ENCODE assay signal across 12 mouse cellular contexts in genomic region chr19:5512091-5513004, GRCm38 (mm10). TPM values are rescaled to one million over a fixed set of nuclear protein-coding genes. Genes with fewer than 3 reads are reported as not detected.
A peak's percentile ranks its signal among the peaks of the same experiment; 100 is the strongest.
DNase-seq lines count a peak whose midpoint lies in the region; ATAC-seq and TF ChIP-seq lines count a peak whose summit lies in the region.
"Had no signal": no experiment of that assay in that cellular context is flagged by ENCODE, and none has a peak within 500 bp of the region (broad histone marks: within the 10 kb centered on the region; RNA-seq: fewer than 3 reads in every experiment).

No protein-coding gene starts in this region.

- WGBS in limb, embryonic 15.5 days, result 86% methylated on average over 12 of the region's 12 CpGs
- WGBS in limb, embryonic 10.5 days, result 86% methylated on average over 12 of the region's 12 CpGs
- WGBS in liver, embryonic 11.5 days, result 41% methylated on average over 12 of the region's 12 CpGs

- DNase-seq in limb, embryonic 10.5 days (ENCODE audit: low spot score), result no peak
- no peak for DNase-seq in liver, embryonic 11.5 days (ENCODE audit: low spot score)
- no peak for DNase-seq in gastrocnemius, postnatal 36 days
- DNase-seq in layer of hippocampus, postnatal 14 days (ENCODE audit: low spot score in 2 of 2), result no peak
- DNase-seq: cerebellum, postnatal 36 days; kidney, adult 11 months; left cerebral cortex, postnatal 4 days; thymus, postnatal 25 days had no signal

- H3K4me1 ChIP-seq in limb, embryonic 15.5 days, result peaks cover 18% of the 10 kb centered on the region
- peaks cover 21% of the 10 kb centered on the region for H3K4me1 ChIP-seq in limb, embryonic 10.5 days
- H3K4me1 ChIP-seq in bone marrow macrophage, adult 2 months (ENCODE audit: control insufficient read depth, insufficient read depth, low read length), result peaks cover 14% of the 10 kb centered on the region
- peaks cover 15% of the 10 kb centered on the region for H3K4me1 ChIP-seq in liver, embryonic 11.5 days (replicated peaks; ENCODE audit: control insufficient read depth, insufficient read depth, low read length)

- H3K4me2 ChIP-seq in limb, embryonic 15.5 days, result no peak overlapping the region
- H3K4me2 ChIP-seq in liver, embryonic 11.5 days, result peak overlapping the region; percentile 93

- 0 out of 2 replicates have a peak overlapping the region, but pooled peaks have one; percentile 3 for H3K4me3 ChIP-seq in limb, embryonic 15.5 days
- H3K4me3 ChIP-seq in limb, embryonic 10.5 days, result no peak overlapping the region
- H3K4me3 ChIP-seq in bone marrow macrophage, adult 2 months (ENCODE audit: insufficient read depth, low read length), result peak overlapping the region; percentile 80
- H3K4me3 ChIP-seq in liver, embryonic 11.5 days (ENCODE audit: low read depth, low read length), result peak overlapping the region; percentile 24

- ATAC-seq in limb, embryonic 15.5 days (ENCODE audit: insufficient number of reproducible peaks, low FRiP score, low TSS enrichment, low read depth), result no peak
- ATAC-seq in liver, embryonic 11.5 days (replicated peaks; ENCODE audit: low FRiP score), result no peak
- peak; percentile 58 for ATAC-seq in neutrophil, adult 5-6 weeks (ENCODE audit: extremely low read depth, insufficient number of reproducible peaks, low FRiP score, poor library complexity, severe bottlenecking)
- ATAC-seq: forebrain, embryonic 14.5 days had no signal

- TF ChIP-seq POLR2A in bone marrow macrophage, adult 2 months (IDR thresholded peaks at IDR 0.05; ENCODE audit: borderline replicate concordance, low read depth, low read length), result no peak

- no peak overlapping the region for H3K9ac ChIP-seq in limb, embryonic 15.5 days
- H3K9ac ChIP-seq in liver, embryonic 11.5 days (ENCODE audit: low read depth, low read length), result 0 out of 2 replicates have a peak overlapping the region, but pooled peaks have one; percentile 7

- H3K36me3 ChIP-seq in limb, embryonic 15.5 days, result no peaks in the 10 kb centered on the region
- no peaks in the 10 kb centered on the region for H3K36me3 ChIP-seq in limb, embryonic 10.5 days
- no peaks in the 10 kb centered on the region for H3K36me3 ChIP-seq in liver, embryonic 11.5 days (ENCODE audit: control insufficient read depth, insufficient read depth, low read length)

- no peaks in the 10 kb centered on the region for H3K27me3 ChIP-seq in limb, embryonic 15.5 days
- no peaks in the 10 kb centered on the region for H3K27me3 ChIP-seq in limb, embryonic 10.5 days (ENCODE audit: low read depth, poor library complexity, severe bottlenecking)
- H3K27me3 ChIP-seq in liver, embryonic 11.5 days (replicated peaks; ENCODE audit: control insufficient read depth, insufficient read depth, low read length), result no peaks in the 10 kb centered on the region

- TF ChIP-seq CTCF in bone marrow macrophage, adult 2 months (IDR thresholded peaks at IDR 0.05; ENCODE audit: low read depth, low read length), result no peak

- intact Hi-C loops in gastrocnemius, postnatal 36 days (cut with DNase I), result no loop called here

- H3K9me3 ChIP-seq in limb, embryonic 15.5 days, result no peaks in the 10 kb centered on the region
- no peaks in the 10 kb centered on the region for H3K9me3 ChIP-seq in limb, embryonic 10.5 days (replicated peaks)
- H3K9me3 ChIP-seq in liver, embryonic 11.5 days (ENCODE audit: control insufficient read depth, low read length), result no peaks in the 10 kb centered on the region

- no peak overlapping the region for H3K27ac ChIP-seq in limb, embryonic 15.5 days
- no peak overlapping the region for H3K27ac ChIP-seq in limb, embryonic 10.5 days
- H3K27ac ChIP-seq in bone marrow macrophage, adult 2 months (ENCODE audit: insufficient read depth, low read depth, low read length), result peak overlapping the region; percentile 72
- no peak overlapping the region for H3K27ac ChIP-seq in liver, embryonic 11.5 days (ENCODE audit: low read depth, low read length)

RNA-seq across cellular contexts. Expression of gene Snx32, which starts 2.0 kb away (rescaled TPM):
- 9.4 and 10.3 TPM in 2 replicates for polyA plus RNA-seq in limb, embryonic 15.5 days (2015; fragmentation: Nextera tagmentation; extraction: Ambion mirVana)
- 4.1 and 7.0 TPM in 2 replicates for polyA plus RNA-seq in limb, embryonic 10.5 days (2016; fragmentation: Nextera tagmentation; extraction: Ambion mirVana)
- polyA plus RNA-seq in bone marrow macrophage, adult 2 months (2012; ENCODE audit: insufficient read depth, insufficient read length, missing spikeins), result 34.1 and 43.8 TPM in 2 replicates
- 7.0 and 8.3 TPM in 2 replicates for polyA plus RNA-seq in liver, embryonic 11.5 days (2014; fragmentation: Nextera tagmentation; extraction: Ambion mirVana)
- total RNA-seq in neutrophil, adult 5-6 weeks (2017), result 7.4 and 11.3 TPM in 2 replicates
- 1 to 10 TPM; 5.2 to 7.8 TPM for total RNA-seq in gastrocnemius, postnatal 36 days (2021)
- 10 to 100 TPM; 70.5 to 74.2 TPM for total RNA-seq in layer of hippocampus, postnatal 14 days (2021)

RNA-seq across cellular contexts. Expression of gene 1700020D05Rik, which starts 8.8 kb away (rescaled TPM):
- polyA plus RNA-seq in limb, embryonic 15.5 days (2015; fragmentation: Nextera tagmentation; extraction: Ambion mirVana), result not detected in 2 replicates
- polyA plus RNA-seq in limb, embryonic 10.5 days (2016; fragmentation: Nextera tagmentation; extraction: Ambion mirVana), result not detected in 2 replicates
- 5.1 and 7.7 TPM in 2 replicates for polyA plus RNA-seq in bone marrow macrophage, adult 2 months (2012; ENCODE audit: insufficient read depth, insufficient read length, missing spikeins)
- polyA plus RNA-seq in liver, embryonic 11.5 days (2014; fragmentation: Nextera tagmentation; extraction: Ambion mirVana), result not detected in 2 replicates
- total RNA-seq in neutrophil, adult 5-6 weeks (2017), result 0.86 and 5.0 TPM in 2 replicates
- under 1 TPM; 0.33 to 0.59 TPM for total RNA-seq in gastrocnemius, postnatal 36 days (2021)
- 1 to 10 TPM; 6.3 to 8.1 TPM for total RNA-seq in layer of hippocampus, postnatal 14 days (2021)
- polyA plus RNA-seq: forebrain, embryonic 14.5 days had no signal

RNA-seq across cellular contexts. Expression of gene Cfl1, which starts 22.1 kb away (rescaled TPM):
- 2,209 and 2,356 TPM in 2 replicates for polyA plus RNA-seq in limb, embryonic 15.5 days (2015; fragmentation: Nextera tagmentation; extraction: Ambion mirVana)
- polyA plus RNA-seq in limb, embryonic 10.5 days (2016; fragmentation: Nextera tagmentation; extraction: Ambion mirVana), result 3,106 and 3,128 TPM in 2 replicates
- 1,898 and 2,021 TPM in 2 replicates for polyA plus RNA-seq in bone marrow macrophage, adult 2 months (2012; ENCODE audit: insufficient read depth, insufficient read length, missing spikeins)
- 2,498 and 2,516 TPM in 2 replicates for polyA plus RNA-seq in liver, embryonic 11.5 days (2014; fragmentation: Nextera tagmentation; extraction: Ambion mirVana)
- total RNA-seq in neutrophil, adult 5-6 weeks (2017), result 1,009 and 1,084 TPM in 2 replicates
- total RNA-seq in gastrocnemius, postnatal 36 days (2021), result 10 to 100 TPM; 67.8 to 72.7 TPM
- total RNA-seq in layer of hippocampus, postnatal 14 days (2021), result 1,000 to 10,000 TPM; 1,666 to 1,748 TPM

RNA-seq across cellular contexts. Expression of gene Mus81, which starts 24.1 kb away (rescaled TPM):
- 35.5 and 36.6 TPM in 2 replicates for polyA plus RNA-seq in limb, embryonic 15.5 days (2015; fragmentation: Nextera tagmentation; extraction: Ambion mirVana)
- polyA plus RNA-seq in limb, embryonic 10.5 days (2016; fragmentation: Nextera tagmentation; extraction: Ambion mirVana), result 38.2 and 40.4 TPM in 2 replicates
- polyA plus RNA-seq in bone marrow macrophage, adult 2 months (2012; ENCODE audit: insufficient read depth, insufficient read length, missing spikeins), result 16.7 and 19.8 TPM in 2 replicates
- 28.3 and 33.8 TPM in 2 replicates for polyA plus RNA-seq in liver, embryonic 11.5 days (2014; fragmentation: Nextera tagmentation; extraction: Ambion mirVana)
- total RNA-seq in neutrophil, adult 5-6 weeks (2017), result 19.0 and 22.0 TPM in 2 replicates
- 10 to 100 TPM; 16.1 to 19.8 TPM for total RNA-seq in gastrocnemius, postnatal 36 days (2021)
- 10 to 100 TPM; 34.3 to 35.6 TPM for total RNA-seq in layer of hippocampus, postnatal 14 days (2021)

RNA-seq across cellular contexts. Expression of gene Efemp2, which starts 38.6 kb away (rescaled TPM):
- polyA plus RNA-seq in limb, embryonic 15.5 days (2015; fragmentation: Nextera tagmentation; extraction: Ambion mirVana), result 221 and 223 TPM in 2 replicates
- polyA plus RNA-seq in limb, embryonic 10.5 days (2016; fragmentation: Nextera tagmentation; extraction: Ambion mirVana), result 85.6 and 99.7 TPM in 2 replicates
- polyA plus RNA-seq in bone marrow macrophage, adult 2 months (2012; ENCODE audit: insufficient read depth, insufficient read length, missing spikeins), result 9.1 and 11.3 TPM in 2 replicates
- 47.8 and 55.3 TPM in 2 replicates for polyA plus RNA-seq in liver, embryonic 11.5 days (2014; fragmentation: Nextera tagmentation; extraction: Ambion mirVana)
- 0.70 TPM in 1 of 2 replicates, not detected in the other for total RNA-seq in neutrophil, adult 5-6 weeks (2017)
- 1 to 10 TPM; 5.3 to 6.3 TPM for total RNA-seq in gastrocnemius, postnatal 36 days (2021)
- total RNA-seq in layer of hippocampus, postnatal 14 days (2021), result 10 to 100 TPM; 16.8 to 20.9 TPM
